Mouse (Mus musculus): ENCODE results near the gene Bahcc1.

DNA sequence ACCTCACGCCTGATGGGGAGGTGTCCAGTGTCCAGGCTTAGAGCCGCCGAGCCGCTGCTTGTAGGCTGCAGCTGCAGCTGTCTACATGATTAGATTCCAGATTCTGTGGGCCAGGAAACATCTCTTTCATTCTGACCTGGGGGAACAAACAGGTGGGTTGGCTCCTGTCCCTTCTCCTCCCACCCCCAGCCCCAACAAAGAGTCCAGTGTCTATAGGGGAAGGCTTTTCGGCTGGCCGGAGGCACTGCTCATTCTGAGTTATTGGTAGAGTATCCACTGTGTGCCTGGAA lies 10.7 kb downstream of the Bahcc1 start:
- TF ChIP-seq CTCF (IDR thresholded peaks at IDR 0.05; ENCODE audit: insufficient read depth, low read depth, low read length): no peak
- no peak for TF ChIP-seq POLR2A (IDR thresholded peaks at IDR 0.05; ENCODE audit: insufficient read depth, low read depth, low read length)
